32 mouse cellular contexts compared by ENCODE assay signal in the genomic region with DNA sequence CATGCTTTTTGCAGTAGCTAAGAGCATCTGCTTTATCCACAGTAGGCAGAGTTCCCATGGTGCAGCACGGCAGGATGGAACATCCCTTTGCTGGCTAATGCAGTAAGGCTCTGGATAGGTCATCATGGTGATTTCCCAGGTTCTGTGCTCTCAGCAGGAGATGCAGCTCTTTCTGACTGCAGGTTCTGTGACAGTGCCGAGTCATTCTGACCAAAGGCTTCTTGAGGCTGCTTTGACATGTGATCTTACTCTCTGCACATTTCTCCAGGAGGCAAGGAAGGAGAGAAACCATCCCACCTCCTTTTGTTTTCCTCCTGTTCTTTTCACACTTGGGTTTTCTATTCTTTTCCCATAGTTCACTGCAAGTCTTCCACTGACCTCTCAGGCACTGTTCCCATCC. TPM values are rescaled to one million over a fixed set of nuclear protein-coding genes. Genes with fewer than 3 reads are reported as not detected.
A peak's percentile ranks its signal among the peaks of the same experiment; 100 is the strongest.
DNase-seq lines count a peak whose midpoint lies in the region; ATAC-seq lines count a peak whose summit lies in the region.
"Had no signal": no experiment of that assay in that cellular context is flagged by ENCODE, and none has a peak within 500 bp of the region (broad histone marks: within the 10 kb centered on the region; RNA-seq: fewer than 3 reads in every experiment).

No protein-coding gene starts in this region.

- H3K27ac ChIP-seq in forebrain, embryonic 11.5 days (ENCODE audit: low read depth, low read length) = no peak overlapping the region
- H3K27ac ChIP-seq in embryonic facial prominence, embryonic 10.5 days (replicated peaks) = no peak overlapping the region
- H3K27ac ChIP-seq: forebrain, embryonic 10.5 days; gastrocnemius, adult 2 months; heart, adult 2 months; heart, embryonic 10.5 days; heart, embryonic 13.5 days; hindbrain, embryonic 14.5 days; hindbrain, postnatal 0 days had no signal

- H3K4me3 ChIP-seq in megakaryocyte, embryonic 14.5 days (replicated peaks) = peak overlapping the region; percentile 14
- no peak overlapping the region for H3K4me3 ChIP-seq in forebrain, embryonic 11.5 days (ENCODE audit: low read depth, low read length)
- no peak overlapping the region for H3K4me3 ChIP-seq in embryonic facial prominence, embryonic 10.5 days
- H3K4me3 ChIP-seq: forebrain, embryonic 10.5 days; gastrocnemius, adult 2 months; heart, adult 2 months; heart, embryonic 10.5 days; heart, embryonic 13.5 days had no signal

- peaks cover 22% of the 10 kb centered on the region for H3K4me1 ChIP-seq in megakaryocyte, embryonic 14.5 days
- no peaks in the 10 kb centered on the region for H3K4me1 ChIP-seq in forebrain, embryonic 11.5 days (replicated peaks; ENCODE audit: control insufficient read depth, insufficient read depth, low read length)
- no peaks in the 10 kb centered on the region for H3K4me1 ChIP-seq in embryonic facial prominence, embryonic 10.5 days
- H3K4me1 ChIP-seq: forebrain, embryonic 10.5 days; heart, embryonic 10.5 days; heart, embryonic 13.5 days had no signal

- H3K9me3 ChIP-seq in megakaryocyte, embryonic 14.5 days = no peaks in the 10 kb centered on the region
- no peaks in the 10 kb centered on the region for H3K9me3 ChIP-seq in forebrain, embryonic 11.5 days (ENCODE audit: control insufficient read depth, low read length)
- H3K9me3 ChIP-seq in embryonic facial prominence, embryonic 10.5 days = no peaks in the 10 kb centered on the region
- H3K9me3 ChIP-seq: forebrain, embryonic 10.5 days; heart, embryonic 10.5 days; heart, embryonic 13.5 days had no signal

- no peak overlapping the region for H3K9ac ChIP-seq in forebrain, embryonic 11.5 days (ENCODE audit: low read length)
- H3K9ac ChIP-seq: forebrain, postnatal 0 days; heart, embryonic 13.5 days; hindbrain, embryonic 14.5 days had no signal

- DNase-seq in ES-CJ7 (ENCODE audit: low read depth, low spot score) (peak; percentile 24), R1 (ENCODE audit: low read depth, low spot score) (peak; percentile 13)
- DNase-seq in forebrain, embryonic 11.5 days (ENCODE audit: low spot score) = no peak
- no peak for DNase-seq in gastrocnemius, postnatal 25 days
- DNase-seq in embryonic facial prominence, embryonic 10.5 days (ENCODE audit: low spot score) = no peak
- DNase-seq: adrenal gland, adult 8-10 months; adrenal gland, postnatal 25 days; B cell, adult 2 months; cerebellum, adult 9-11 months; embryo, embryonic 11 days; forebrain, postnatal 0 days; gastrocnemius, adult 2 months; gastrocnemius, postnatal 14 days; heart, adult 2 months; heart, postnatal 14 days; heart, postnatal 4 days; kidney, adult 18-20 months had no signal

- WGBS in forebrain, embryonic 11.5 days = 70% methylated on average over 2 of the region's 2 CpGs
- WGBS in embryonic facial prominence, embryonic 10.5 days = 76% methylated on average over 2 of the region's 2 CpGs

- no peak overlapping the region for H3K4me2 ChIP-seq in forebrain, embryonic 11.5 days (ENCODE audit: low read depth, low read length, severe bottlenecking)
- H3K4me2 ChIP-seq: heart, embryonic 13.5 days; hindbrain, embryonic 14.5 days had no signal

- no peak for ATAC-seq in megakaryocyte, adult 5-6 weeks (ENCODE audit: poor library complexity, severe bottlenecking)
- no peak for ATAC-seq in forebrain, embryonic 11.5 days (replicated peaks; ENCODE audit: low FRiP score)
- ATAC-seq: activated CD4-positive, CD25-positive, alpha-beta regulatory T cell, adult 4 months; forebrain, embryonic 14.5 days; forebrain, postnatal 0 days; hindbrain, postnatal 0 days; inflammation-experienced regulatory T-cells, adult 6 months; intestine, embryonic 16.5 days had no signal

- H3K27me3 ChIP-seq in megakaryocyte, embryonic 14.5 days (replicated peaks) = peaks cover 2% of the 10 kb centered on the region
- H3K27me3 ChIP-seq in forebrain, embryonic 11.5 days (ENCODE audit: control insufficient read depth, insufficient read depth, low read length) = no peaks in the 10 kb centered on the region
- H3K27me3 ChIP-seq in embryonic facial prominence, embryonic 10.5 days (replicated peaks; ENCODE audit: low read depth, poor library complexity, severe bottlenecking) = no peaks in the 10 kb centered on the region
- H3K27me3 ChIP-seq: CH12.LX; heart, embryonic 13.5 days had no signal

- H3K36me3 ChIP-seq in megakaryocyte, embryonic 14.5 days (replicated peaks; ENCODE audit: low read length) = peaks cover 20% of the 10 kb centered on the region
- H3K36me3 ChIP-seq in forebrain, embryonic 11.5 days (ENCODE audit: control insufficient read depth, insufficient read depth, low read length) = no peaks in the 10 kb centered on the region; the same call in 1 of the 2 replicates
- H3K36me3 ChIP-seq in embryonic facial prominence, embryonic 10.5 days (replicated peaks) = peaks cover 31% of the 10 kb centered on the region

RNA-seq across cellular contexts. Expression of a gene that starts 13.1 kb away (rescaled TPM):
- not detected in 2 replicates for polyA plus RNA-seq in megakaryocyte, embryonic 14.5 days (2012; ENCODE audit: insufficient read depth, low replicate concordance)
- not detected in 2 replicates for total RNA-seq in megakaryocyte, adult 5-6 weeks (2015)
- not detected in 2 replicates for total RNA-seq in megakaryocyte, adult 5-6 weeks (2017)
- 0.20 and 0.41 TPM in 2 replicates for polyA plus RNA-seq in forebrain, embryonic 11.5 days (2014; fragmentation: Nextera tagmentation; extraction: Ambion mirVana)
- total RNA-seq in gastrocnemius, postnatal 25 days (2021) = not detected
- polyA plus RNA-seq in embryonic facial prominence, embryonic 10.5 days (2016; fragmentation: Nextera tagmentation; extraction: Ambion mirVana) = 0.27 and 0.33 TPM in 2 replicates
- total RNA-seq: adrenal gland, adult 8-10 months; adrenal gland, postnatal 25 days; CH12.LX; gastrocnemius, adult 2 months; gastrocnemius, postnatal 14 days; heart, adult 2 months; heart, postnatal 14 days; heart, postnatal 4 days; hindbrain, postnatal 0 days had no signal
- polyA plus RNA-seq: gonadal fat pad, adult 2 months; heart, adult 2 months; heart, embryonic 16.5 days had no signal

RNA-seq across cellular contexts. Expression of a gene that starts 25.6 kb away (rescaled TPM):
- polyA plus RNA-seq in megakaryocyte, embryonic 14.5 days (2012; ENCODE audit: insufficient read depth, low replicate concordance) = 0.51 TPM in 1 of 2 replicates, not detected in the other
- total RNA-seq in megakaryocyte, adult 5-6 weeks (2015) = 18.5 and 20.5 TPM in 2 replicates
- 7.2 and 8.5 TPM in 2 replicates for total RNA-seq in megakaryocyte, adult 5-6 weeks (2017)
- 69.0 and 74.6 TPM in 2 replicates for polyA plus RNA-seq in forebrain, embryonic 11.5 days (2014; fragmentation: Nextera tagmentation; extraction: Ambion mirVana)
- total RNA-seq in gastrocnemius, postnatal 25 days (2021) = 10 to 100 TPM; 20.8 TPM
- polyA plus RNA-seq in embryonic facial prominence, embryonic 10.5 days (2016; fragmentation: Nextera tagmentation; extraction: Ambion mirVana) = 72.4 and 73.2 TPM in 2 replicates

RNA-seq across cellular contexts. Expression of a gene that starts 25.9 kb away (rescaled TPM):
- polyA plus RNA-seq in megakaryocyte, embryonic 14.5 days (2012; ENCODE audit: insufficient read depth, low replicate concordance) = not detected in 2 replicates
- not detected in 2 replicates for total RNA-seq in megakaryocyte, adult 5-6 weeks (2015)
- total RNA-seq in megakaryocyte, adult 5-6 weeks (2017) = not detected in 2 replicates
- 0.25 TPM in 1 of 2 replicates, not detected in the other for polyA plus RNA-seq in forebrain, embryonic 11.5 days (2014; fragmentation: Nextera tagmentation; extraction: Ambion mirVana)
- not detected for total RNA-seq in gastrocnemius, postnatal 25 days (2021)
- 0.11 and 0.28 TPM in 2 replicates for polyA plus RNA-seq in embryonic facial prominence, embryonic 10.5 days (2016; fragmentation: Nextera tagmentation; extraction: Ambion mirVana)
- total RNA-seq: adrenal gland, postnatal 25 days; gastrocnemius, adult 2 months; gastrocnemius, postnatal 14 days; heart, adult 2 months; heart, postnatal 14 days; heart, postnatal 4 days had no signal
- polyA plus RNA-seq: activated CD4-positive, CD25-positive, alpha-beta regulatory T cell, adult 4 months; embryonic facial prominence, embryonic 11.5 days; heart, embryonic 10.5 days; heart, embryonic 13.5 days; inflammation-experienced regulatory T-cells, adult 6 months; intestine, embryonic 16.5 days had no signal

Comparison
In these comparisons a context has a peak if more than half of its experiments do, and no peak if none do; other contexts are left out.
1. DNase-seq: peak in ES-CJ7 (single experiment) and R1 (single experiment); none in forebrain, embryonic 11.5 days (single experiment), gastrocnemius, postnatal 25 days (single experiment) and embryonic facial prominence, embryonic 10.5 days (single experiment).
2. RNA of a gene that starts 25.6 kb away (polyA plus RNA-seq): 69.0 to 74.6 TPM in forebrain, embryonic 11.5 days and 72.4 to 73.2 TPM in embryonic facial prominence, embryonic 10.5 days; 0.51 TPM in megakaryocyte, embryonic 14.5 days; every median in the first group is over 10 times any median in the second.